Mouse (Mus musculus): Measurements from ENCODE around the gene Arl8a. TPM values are rescaled to one million over a fixed set of nuclear protein-coding genes. Genes with fewer than 3 reads are reported as not detected.
A peak's percentile ranks its signal among the peaks of the same experiment; 100 is the strongest.
"Not testable (repeated sequence)": the region's sequence is repeated elsewhere in the genome, so short reads cannot be mapped to it uniquely, and the experiment has no call there.

Gene Arl8a
- polyA plus RNA-seq, 1 experiment from 2014 or later = 11.2 TPM

- WGBS (ENCODE audit: insufficient replicate concordance) = 40% methylated on average over 5 of the region's 5 CpGs
- peaks cover 7% of the 10 kb centered on the region; the same call in 1 of the 2 replicates for H3K4me1 ChIP-seq (replicated peaks)
- H3K9me3 ChIP-seq (replicated peaks) = no peaks in the 10 kb centered on the region
- H3K4me3 ChIP-seq (replicated peaks) = no peak overlapping the region
- no peak overlapping the region for H3K27ac ChIP-seq (replicated peaks)
- H3K9ac ChIP-seq = no peak overlapping the region
- ATAC-seq (ENCODE audit: insufficient read depth) = no peak
- no peak overlapping the region for H3K4me2 ChIP-seq
- peaks cover 14% of the 10 kb centered on the region; the same call in 1 of the 2 replicates for H3K27me3 ChIP-seq
- no peaks in the 10 kb centered on the region for H3K36me3 ChIP-seq (replicated peaks)
Observed at GRCm38 (mm10) chr1:135185936-135186335, 39.3 kb downstream of the Arl8a start.

- WGBS (ENCODE audit: insufficient replicate concordance) = 29% methylated on average over 8 of the region's 8 CpGs
- H3K36me3 ChIP-seq (replicated peaks) = no peaks in the 10 kb centered on the region
- peaks cover 14% of the 10 kb centered on the region; the same call in 1 of the 2 replicates for H3K27me3 ChIP-seq
- no peak for ATAC-seq (ENCODE audit: insufficient read depth)
- no peak overlapping the region for H3K27ac ChIP-seq (replicated peaks)
- no peak overlapping the region for H3K4me2 ChIP-seq
- peaks cover 7% of the 10 kb centered on the region; the same call in 1 of the 2 replicates for H3K4me1 ChIP-seq (replicated peaks)
- H3K9ac ChIP-seq = no peak overlapping the region
- H3K9me3 ChIP-seq (replicated peaks) = no peaks in the 10 kb centered on the region
- no peak overlapping the region for H3K4me3 ChIP-seq (replicated peaks)
Observed at GRCm38 (mm10) chr1:135186427-135186826, 39.8 kb downstream of the Arl8a start.

DNA sequence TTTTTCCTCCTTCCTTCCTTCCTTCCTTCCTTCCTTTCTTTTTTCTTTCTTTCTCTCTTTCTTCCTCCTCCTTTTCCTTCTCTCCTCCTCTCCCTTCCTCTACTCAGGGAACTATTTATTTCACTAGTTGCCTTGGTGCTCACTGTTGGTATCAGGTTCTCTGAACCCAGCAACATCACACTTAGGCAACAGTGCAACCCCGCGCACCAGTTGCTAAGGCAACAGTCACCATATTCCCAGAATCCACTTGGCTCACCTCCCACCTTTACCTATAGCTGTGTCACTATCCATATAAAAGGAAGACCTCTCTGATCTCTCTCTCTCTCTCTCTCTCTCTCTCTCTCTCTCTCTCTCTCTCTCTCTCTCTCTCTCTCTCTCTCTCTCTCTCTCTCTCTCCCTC lies 40.4 kb downstream of the Arl8a start:
- not testable (repeated sequence) for H3K36me3 ChIP-seq (replicated peaks); H3K27ac ChIP-seq (replicated peaks); H3K9ac ChIP-seq; H3K4me2 ChIP-seq; H3K4me1 ChIP-seq (replicated peaks); H3K9me3 ChIP-seq (replicated peaks); H3K4me3 ChIP-seq (replicated peaks); ATAC-seq (ENCODE audit: insufficient read depth)
- peaks cover 14% of the 10 kb centered on the region; the same call in 1 of the 2 replicates for H3K27me3 ChIP-seq
- WGBS (ENCODE audit: insufficient replicate concordance) = 45% methylated on average over 2 of the region's 2 CpGs

DNA sequence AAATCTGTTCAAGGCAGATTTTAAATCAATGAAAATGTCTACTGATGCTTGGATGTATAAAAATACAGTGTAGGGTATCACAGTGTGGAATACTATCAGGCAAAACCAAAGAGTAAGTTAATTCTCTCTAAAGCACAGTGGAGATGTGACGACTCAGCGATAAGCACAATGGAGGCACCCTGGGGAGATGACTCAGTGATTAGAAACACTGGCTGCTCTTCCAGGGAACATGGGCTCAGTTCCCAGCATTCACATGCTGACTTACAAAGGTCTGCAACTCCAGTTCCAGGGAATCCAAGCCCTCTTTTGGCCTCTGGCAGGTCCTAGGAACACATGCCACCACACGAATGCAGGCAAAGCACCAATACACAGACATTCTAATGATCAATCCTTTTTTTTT lies 41.6 kb downstream of the Arl8a start:
- Histone ChIP-seq H3K4me1 (replicated peaks) (peaks cover 3% of the 10 kb centered on the region; the same call in 1 of the 2 replicates), H3K36me3 (replicated peaks) (no peaks in the 10 kb centered on the region), H3K27me3 (peaks cover 14% of the 10 kb centered on the region; the same call in 1 of the 2 replicates), H3K9me3 (replicated peaks) (no peaks in the 10 kb centered on the region), H3K4me2 (no peak overlapping the region), H3K9ac (no peak overlapping the region), H3K4me3 (replicated peaks) (no peak overlapping the region), H3K27ac (replicated peaks) (no peak overlapping the region)
- 32% methylated on average over 3 of the region's 3 CpGs for WGBS (ENCODE audit: insufficient replicate concordance)
- no peak for ATAC-seq (ENCODE audit: insufficient read depth)

DNA sequence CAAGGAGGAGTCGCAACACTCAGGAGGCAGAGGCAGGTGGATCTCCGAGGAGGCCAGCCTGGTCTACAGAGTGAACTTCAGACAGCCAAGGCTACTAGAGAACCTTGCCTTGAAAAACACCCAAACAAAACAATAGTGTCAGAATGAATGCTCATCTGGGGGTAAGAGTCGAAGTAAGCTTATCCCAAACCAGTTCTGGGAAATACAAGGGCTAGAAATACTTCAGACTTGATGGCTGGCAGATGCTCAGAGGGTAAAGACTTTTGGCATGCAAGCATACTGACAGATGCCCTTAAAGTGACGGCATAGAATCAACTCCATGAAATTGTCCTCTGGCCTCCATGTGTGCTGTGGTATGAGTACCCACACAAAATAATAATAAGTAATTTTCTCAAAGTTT lies 42.6 kb downstream of the Arl8a start:
- no peaks in the 10 kb centered on the region for H3K36me3 ChIP-seq (replicated peaks)
- no peak overlapping the region for H3K4me2 ChIP-seq
- H3K27ac ChIP-seq (replicated peaks) = no peak overlapping the region
- H3K27me3 ChIP-seq = peaks cover 14% of the 10 kb centered on the region; the same call in 1 of the 2 replicates
- H3K9me3 ChIP-seq (replicated peaks) = no peaks in the 10 kb centered on the region
- no peaks in the 10 kb centered on the region for H3K4me1 ChIP-seq (replicated peaks)
- no peak for ATAC-seq (ENCODE audit: insufficient read depth)
- H3K4me3 ChIP-seq (replicated peaks) = no peak overlapping the region
- no peak overlapping the region for H3K9ac ChIP-seq
- WGBS (ENCODE audit: insufficient replicate concordance) = 73% methylated on average over 4 of the region's 4 CpGs

GRCm38 (mm10) chr1:135194335-135194734 lies 47.7 kb downstream of the Arl8a start:
- H3K4me3 ChIP-seq (replicated peaks); H3K27ac ChIP-seq (replicated peaks); H3K27me3 ChIP-seq; H3K9me3 ChIP-seq (replicated peaks); H3K36me3 ChIP-seq (replicated peaks); H3K9ac ChIP-seq; H3K4me2 ChIP-seq; H3K4me1 ChIP-seq (replicated peaks); ATAC-seq (ENCODE audit: insufficient read depth): not testable (repeated sequence)
- WGBS (ENCODE audit: insufficient replicate concordance) = 72% methylated on average over 5 of the region's 5 CpGs

GRCm38 (mm10) chr1:135195907-135196440 lies 49.4 kb downstream of the Arl8a start:
- no peak overlapping the region for H3K4me2 ChIP-seq
- no peak overlapping the region for H3K27ac ChIP-seq (replicated peaks)
- H3K4me3 ChIP-seq (replicated peaks) = no peak overlapping the region
- no peak overlapping the region for H3K9ac ChIP-seq
- no peaks in the 10 kb centered on the region for H3K36me3 ChIP-seq (replicated peaks)
- WGBS (ENCODE audit: insufficient replicate concordance) = 79% methylated on average over 6 of the region's 6 CpGs
- H3K4me1 ChIP-seq (replicated peaks) = peaks cover 14% of the 10 kb centered on the region
- 0 out of 2 replicates have a peak, but pooled peaks cover 3% of the 10 kb centered on the region for H3K27me3 ChIP-seq
- no peaks in the 10 kb centered on the region for H3K9me3 ChIP-seq (replicated peaks)
- ATAC-seq (ENCODE audit: insufficient read depth) = no peak

- H3K36me3 ChIP-seq (replicated peaks) = no peaks in the 10 kb centered on the region
- no peaks in the 10 kb centered on the region for H3K9me3 ChIP-seq (replicated peaks)
- no peak for ATAC-seq (ENCODE audit: insufficient read depth)
- H3K4me1 ChIP-seq (replicated peaks) = peaks cover 14% of the 10 kb centered on the region
- H3K9ac ChIP-seq = no peak overlapping the region
- H3K4me3 ChIP-seq (replicated peaks) = no peak overlapping the region
- 0 out of 2 replicates have a peak, but pooled peaks cover 3% of the 10 kb centered on the region for H3K27me3 ChIP-seq
- WGBS (ENCODE audit: insufficient replicate concordance) = 63% methylated on average over 5 of the region's 5 CpGs
- no peak overlapping the region for H3K27ac ChIP-seq (replicated peaks)
- no peak overlapping the region for H3K4me2 ChIP-seq
Observed at GRCm38 (mm10) chr1:135198412-135198811, 51.8 kb downstream of the Arl8a start.

- peaks cover 18% of the 10 kb centered on the region for H3K4me1 ChIP-seq (replicated peaks)
- 0 out of 2 replicates have a peak, but pooled peaks cover 3% of the 10 kb centered on the region for H3K27me3 ChIP-seq
- no peak overlapping the region for H3K4me3 ChIP-seq (replicated peaks)
- peak overlapping the region; percentile 48 for H3K4me2 ChIP-seq
- H3K9ac ChIP-seq = no peak overlapping the region
- ATAC-seq (ENCODE audit: insufficient read depth) = peak; percentile 18; the same call in 1 of the 2 replicates
- no peaks in the 10 kb centered on the region for H3K9me3 ChIP-seq (replicated peaks)
- WGBS (ENCODE audit: insufficient replicate concordance) = 8% methylated on average over 21 of the region's 21 CpGs
- H3K27ac ChIP-seq (replicated peaks) = no peak overlapping the region
- H3K36me3 ChIP-seq (replicated peaks) = no peaks in the 10 kb centered on the region
Observed at GRCm38 (mm10) chr1:135199014-135199819, 52.6 kb downstream of the Arl8a start.

DNA sequence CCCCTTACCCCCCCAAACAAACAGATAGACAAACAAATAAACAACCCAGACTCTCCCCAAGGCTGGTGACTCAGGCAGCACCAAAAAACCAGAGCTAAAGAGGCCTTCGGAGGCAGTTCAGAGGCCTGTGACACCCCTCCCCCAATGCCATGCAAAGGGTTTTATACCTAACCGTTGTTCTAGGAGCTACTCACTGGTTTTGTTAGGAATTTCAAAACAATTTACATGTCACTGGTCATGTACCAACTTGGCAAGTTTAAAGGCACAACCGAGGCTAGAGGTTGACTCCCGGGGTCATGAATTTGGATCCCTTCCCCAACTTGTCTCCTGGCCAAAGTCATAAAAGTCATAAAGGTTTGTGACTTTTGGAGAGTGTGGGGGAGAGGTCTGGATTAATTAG lies 53.8 kb downstream of the Arl8a start:
- no peak for ATAC-seq (ENCODE audit: insufficient read depth)
- 63% methylated on average over 4 of the region's 4 CpGs for WGBS (ENCODE audit: insufficient replicate concordance)
- Histone ChIP-seq H3K27ac (replicated peaks) (no peak overlapping the region), H3K27me3 (0 out of 2 replicates have a peak, but pooled peaks cover 3% of the 10 kb centered on the region), H3K4me1 (replicated peaks) (peaks cover 30% of the 10 kb centered on the region), H3K9ac (no peak overlapping the region), H3K4me3 (replicated peaks) (no peak overlapping the region), H3K4me2 (no peak overlapping the region), H3K36me3 (replicated peaks) (no peaks in the 10 kb centered on the region), H3K9me3 (replicated peaks) (no peaks in the 10 kb centered on the region)
